Mouse (Mus musculus): ENCODE measurements around the gene Oser1. TPM values are rescaled to one million over a fixed set of nuclear protein-coding genes. Genes with fewer than 3 reads are reported as not detected.
"Not testable (repeated sequence)": the region's sequence is repeated elsewhere in the genome, so short reads cannot be mapped to it uniquely, and the experiment has no call there.

The Oser1 gene
- polyA plus RNA-seq, 1 experiment from 2014 or later, result 36.1 TPM

- WGBS (ENCODE audit: insufficient replicate concordance), result 67% methylated on average over 11 of the region's 11 CpGs
- ATAC-seq (ENCODE audit: low read depth), result no peak
Observed at GRCm38 (mm10) chr2:163462801-163463200, 38.3 kb upstream of the Oser1 start.

DNA sequence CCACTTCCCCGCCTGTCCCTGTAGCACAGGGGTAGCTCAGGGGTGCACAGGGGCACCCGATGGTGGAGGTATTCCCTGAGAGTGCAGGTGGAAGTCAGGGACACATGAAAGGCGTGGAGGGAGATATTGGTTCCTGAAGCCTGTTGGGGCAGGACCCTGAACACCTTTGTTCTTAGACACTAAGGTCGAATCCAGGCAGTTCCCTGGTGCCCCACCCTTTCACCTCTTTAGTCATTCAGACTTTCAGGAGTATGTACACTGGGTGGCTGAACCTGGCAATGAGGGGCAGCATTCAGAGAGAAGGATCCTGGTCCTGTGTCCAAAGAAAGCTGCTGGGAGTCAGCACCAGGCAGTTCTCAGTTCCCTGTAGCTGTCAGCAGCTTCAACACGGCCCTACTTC, 37.9 kb upstream of the Oser1 start:
- H3K4me2 ChIP-seq, result no peak overlapping the region
- DNase-seq (no peak), ATAC-seq (ENCODE audit: low read depth) (no peak)
- H3K4me1 ChIP-seq (replicated peaks), result peaks cover 13% of the 10 kb centered on the region; the same call in 1 of the 2 replicates
- H3K9ac ChIP-seq, result no peak overlapping the region
- no peaks in the 10 kb centered on the region for H3K9me3 ChIP-seq (replicated peaks)
- H3K4me3 ChIP-seq (replicated peaks), result no peak overlapping the region
- peaks cover 25% of the 10 kb centered on the region for H3K27me3 ChIP-seq
- H3K27ac ChIP-seq, result no peak overlapping the region
- no peaks in the 10 kb centered on the region for H3K36me3 ChIP-seq
- 42% methylated on average over 5 of the region's 5 CpGs for WGBS (ENCODE audit: insufficient replicate concordance)

More at GRCm38 (mm10) chr2:163462801-163463200, 38.3 kb upstream of the Oser1 start:
- H3K36me3 ChIP-seq, result peaks cover 3% of the 10 kb centered on the region
- no peak overlapping the region for H3K4me3 ChIP-seq (replicated peaks)
- H3K4me2 ChIP-seq, result no peak overlapping the region
- no peak overlapping the region for H3K27ac ChIP-seq
- no peak overlapping the region for H3K9ac ChIP-seq
- no peak for DNase-seq
- peaks cover 13% of the 10 kb centered on the region; the same call in 1 of the 2 replicates for H3K4me1 ChIP-seq (replicated peaks)
- peaks cover 21% of the 10 kb centered on the region for H3K27me3 ChIP-seq
- H3K9me3 ChIP-seq (replicated peaks), result no peaks in the 10 kb centered on the region

DNA sequence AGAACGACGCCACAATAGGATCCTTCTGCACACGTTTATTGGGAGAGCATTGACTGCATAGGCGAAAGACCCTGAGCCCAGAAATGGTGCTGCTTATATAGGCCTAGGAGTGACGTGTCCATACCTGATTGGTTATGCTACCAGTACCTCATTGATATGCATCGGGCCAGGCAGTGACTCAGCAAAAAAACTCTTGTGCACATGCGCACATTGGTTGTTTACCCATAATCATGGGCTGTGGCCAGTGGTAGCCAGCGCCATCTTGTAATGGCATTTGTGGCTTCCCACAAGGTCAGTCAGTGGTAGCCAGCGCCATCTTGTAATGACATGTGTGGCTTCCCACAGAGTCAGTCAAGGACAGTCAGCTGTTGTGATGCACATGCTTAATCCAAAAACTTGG, 36.8 kb upstream of the Oser1 start:
- Histone ChIP-seq H3K27me3 (peaks cover 32% of the 10 kb centered on the region), H3K4me1 (replicated peaks) (peaks cover 13% of the 10 kb centered on the region; the same call in 1 of the 2 replicates)
- not testable (repeated sequence) for ATAC-seq (ENCODE audit: low read depth); H3K9me3 ChIP-seq (replicated peaks); H3K4me3 ChIP-seq (replicated peaks); H3K36me3 ChIP-seq; DNase-seq; H3K4me2 ChIP-seq; H3K27ac ChIP-seq; H3K9ac ChIP-seq
- WGBS (ENCODE audit: insufficient replicate concordance), result 81% methylated on average over 9 of the region's 9 CpGs

- Histone ChIP-seq H3K27me3 (peaks cover 32% of the 10 kb centered on the region), H3K9me3 (replicated peaks) (no peaks in the 10 kb centered on the region), H3K4me3 (replicated peaks) (no peak overlapping the region), H3K27ac (no peak overlapping the region), H3K4me1 (replicated peaks) (peaks cover 13% of the 10 kb centered on the region; the same call in 1 of the 2 replicates), H3K36me3 (no peaks in the 10 kb centered on the region), H3K9ac (no peak overlapping the region), H3K4me2 (no peak overlapping the region)
- DNase-seq, result no peak
- ATAC-seq (ENCODE audit: low read depth), result no peak
- WGBS (ENCODE audit: insufficient replicate concordance), result 74% methylated on average over 8 of the region's 8 CpGs
Observed at GRCm38 (mm10) chr2:163460622-163461021, 36.1 kb upstream of the Oser1 start.

- ATAC-seq (ENCODE audit: low read depth) (no peak), DNase-seq (no peak)
- H3K9me3 ChIP-seq (replicated peaks), result no peaks in the 10 kb centered on the region
- H3K4me2 ChIP-seq, result no peak overlapping the region
- no peak overlapping the region for H3K4me3 ChIP-seq (replicated peaks)
- peaks cover 13% of the 10 kb centered on the region; the same call in 1 of the 2 replicates for H3K4me1 ChIP-seq (replicated peaks)
- no peak overlapping the region for H3K27ac ChIP-seq
- H3K27me3 ChIP-seq, result peaks cover 32% of the 10 kb centered on the region
- no peak overlapping the region for H3K9ac ChIP-seq
- no peaks in the 10 kb centered on the region for H3K36me3 ChIP-seq
- 36% methylated on average over 10 of the region's 10 CpGs for WGBS (ENCODE audit: insufficient replicate concordance)
Observed at GRCm38 (mm10) chr2:163459380-163459779, 34.9 kb upstream of the Oser1 start.

DNA sequence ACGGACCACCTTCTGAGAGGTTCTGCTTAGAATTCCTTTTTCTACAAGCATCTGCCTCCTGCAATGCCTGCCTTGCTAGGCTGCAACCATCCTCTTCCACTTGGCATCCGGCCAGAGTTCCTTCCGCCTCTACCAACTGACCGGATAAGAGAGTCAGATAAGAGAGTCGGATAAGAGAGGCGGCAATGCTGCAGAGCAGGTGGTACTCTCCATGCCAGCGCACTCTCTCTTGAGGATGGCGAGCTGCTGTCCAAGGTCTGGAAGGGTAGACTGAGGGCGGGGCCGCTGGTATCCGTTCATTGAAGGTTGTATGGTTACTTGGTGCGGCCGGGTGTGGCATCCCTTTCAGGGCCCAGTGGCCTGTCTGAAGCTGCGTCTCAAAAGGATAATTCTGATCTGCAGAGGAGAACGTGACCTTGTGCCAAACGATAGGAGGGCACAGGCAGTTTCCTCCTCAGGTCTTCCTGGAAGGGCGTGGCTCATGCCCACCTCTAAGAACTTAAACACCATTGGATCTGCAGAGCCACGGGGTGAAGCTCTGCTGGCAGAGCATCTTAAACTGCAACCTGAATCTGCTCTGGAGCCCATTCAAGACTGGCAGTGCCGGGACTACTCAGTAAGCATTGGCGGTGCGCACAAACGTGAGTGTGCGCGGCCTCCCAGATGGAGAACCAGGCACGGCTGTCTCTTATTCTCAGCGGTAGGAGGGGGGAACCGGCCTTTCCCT, 34.2 kb upstream of the Oser1 start:
- Histone ChIP-seq H3K9ac (no peak overlapping the region), H3K4me1 (replicated peaks) (peaks cover 13% of the 10 kb centered on the region; the same call in 1 of the 2 replicates), H3K27ac (no peak overlapping the region), H3K4me2 (no peak overlapping the region), H3K36me3 (no peaks in the 10 kb centered on the region), H3K4me3 (replicated peaks) (no peak overlapping the region), H3K27me3 (peaks cover 32% of the 10 kb centered on the region), H3K9me3 (replicated peaks) (no peaks in the 10 kb centered on the region)
- ATAC-seq (ENCODE audit: low read depth) (no peak), DNase-seq (no peak)
- 31% methylated on average over 27 of the region's 27 CpGs for WGBS (ENCODE audit: insufficient replicate concordance)

DNA sequence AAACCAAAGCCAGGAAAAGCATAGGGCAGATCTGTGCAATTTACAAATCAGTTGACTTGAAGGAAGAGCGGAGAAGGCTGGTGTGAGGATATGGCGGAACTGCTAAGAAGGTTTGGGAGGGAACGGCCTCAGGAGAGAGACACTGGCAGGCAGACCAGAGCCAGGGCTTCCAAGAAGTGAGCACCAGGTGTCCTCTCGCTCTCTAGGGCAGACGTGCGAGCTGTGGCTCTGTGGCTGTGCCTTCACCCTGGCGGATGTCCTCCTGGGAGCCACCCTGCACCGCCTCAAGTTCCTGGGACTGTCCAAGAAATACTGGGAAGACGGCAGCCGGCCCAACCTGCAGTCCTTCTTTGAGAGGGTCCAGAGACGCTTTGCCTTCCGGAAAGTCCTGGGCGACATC, 28.9 kb upstream of the Oser1 start:
- Histone ChIP-seq H3K27ac (no peak overlapping the region), H3K9me3 (replicated peaks) (no peaks in the 10 kb centered on the region), H3K36me3 (no peaks in the 10 kb centered on the region), H3K4me2 (no peak overlapping the region), H3K9ac (no peak overlapping the region), H3K4me1 (replicated peaks) (no peaks in the 10 kb centered on the region), H3K4me3 (replicated peaks) (no peak overlapping the region), H3K27me3 (peaks cover 16% of the 10 kb centered on the region)
- WGBS (ENCODE audit: insufficient replicate concordance), result 82% methylated on average over 13 of the region's 13 CpGs
- DNase-seq (no peak), ATAC-seq (ENCODE audit: low read depth) (no peak)

DNA sequence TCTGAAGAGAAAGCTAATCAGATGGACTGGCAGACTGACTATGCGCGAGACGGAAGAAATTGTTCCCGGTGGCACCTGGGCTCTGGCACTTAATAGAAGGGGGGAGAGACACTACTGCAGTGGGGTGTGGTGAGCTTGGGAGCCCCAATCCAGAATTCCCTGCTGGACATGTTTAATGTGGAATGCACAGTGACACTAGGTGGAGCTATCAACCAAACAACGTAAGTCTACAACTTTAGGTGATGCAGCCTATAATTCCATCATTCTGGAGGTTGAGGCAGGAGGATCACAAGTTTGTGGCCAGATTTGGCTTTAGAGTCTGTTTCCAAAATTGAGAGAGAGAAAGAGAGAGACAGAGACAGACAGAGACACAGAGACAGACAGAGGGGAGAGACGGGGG, 28.2 kb upstream of the Oser1 start:
- H3K27ac ChIP-seq, result no peak overlapping the region
- peaks cover 10% of the 10 kb centered on the region; the same call in 1 of the 2 replicates for H3K27me3 ChIP-seq
- no peak overlapping the region for H3K9ac ChIP-seq
- H3K36me3 ChIP-seq, result no peaks in the 10 kb centered on the region
- no peaks in the 10 kb centered on the region for H3K4me1 ChIP-seq (replicated peaks)
- H3K4me3 ChIP-seq (replicated peaks), result no peak overlapping the region
- DNase-seq, result no peak
- no peak overlapping the region for H3K4me2 ChIP-seq
- WGBS (ENCODE audit: insufficient replicate concordance), result 79% methylated on average over 6 of the region's 6 CpGs
- no peak for ATAC-seq (ENCODE audit: low read depth)
- no peaks in the 10 kb centered on the region for H3K9me3 ChIP-seq (replicated peaks)

- H3K9ac ChIP-seq, result no peak overlapping the region
- no peak overlapping the region for H3K4me3 ChIP-seq (replicated peaks)
- WGBS (ENCODE audit: insufficient replicate concordance), result 45% methylated on average over 6 of the region's 6 CpGs
- no peak overlapping the region for H3K27ac ChIP-seq
- H3K4me2 ChIP-seq, result no peak overlapping the region
- no peaks in the 10 kb centered on the region for H3K9me3 ChIP-seq (replicated peaks)
- H3K4me1 ChIP-seq (replicated peaks), result no peaks in the 10 kb centered on the region
- H3K36me3 ChIP-seq, result no peaks in the 10 kb centered on the region
- H3K27me3 ChIP-seq, result no peaks in the 10 kb centered on the region
- DNase-seq, result no peak
- ATAC-seq (ENCODE audit: low read depth), result no peak
Observed at GRCm38 (mm10) chr2:163450668-163451295, 26.3 kb upstream of the Oser1 start.

GRCm38 (mm10) chr2:163449276-163449675, 24.8 kb upstream of the Oser1 start:
- no peak for DNase-seq
- H3K4me2 ChIP-seq, result no peak overlapping the region
- H3K4me1 ChIP-seq (replicated peaks), result no peaks in the 10 kb centered on the region
- H3K9ac ChIP-seq, result no peak overlapping the region
- no peak overlapping the region for H3K27ac ChIP-seq
- H3K4me3 ChIP-seq (replicated peaks), result no peak overlapping the region
- H3K27me3 ChIP-seq, result no peaks in the 10 kb centered on the region
- ATAC-seq (ENCODE audit: low read depth), result no peak
- H3K36me3 ChIP-seq, result no peaks in the 10 kb centered on the region
- WGBS (ENCODE audit: insufficient replicate concordance), result 39% methylated on average over 3 of the region's 3 CpGs
- no peaks in the 10 kb centered on the region for H3K9me3 ChIP-seq (replicated peaks)

DNA sequence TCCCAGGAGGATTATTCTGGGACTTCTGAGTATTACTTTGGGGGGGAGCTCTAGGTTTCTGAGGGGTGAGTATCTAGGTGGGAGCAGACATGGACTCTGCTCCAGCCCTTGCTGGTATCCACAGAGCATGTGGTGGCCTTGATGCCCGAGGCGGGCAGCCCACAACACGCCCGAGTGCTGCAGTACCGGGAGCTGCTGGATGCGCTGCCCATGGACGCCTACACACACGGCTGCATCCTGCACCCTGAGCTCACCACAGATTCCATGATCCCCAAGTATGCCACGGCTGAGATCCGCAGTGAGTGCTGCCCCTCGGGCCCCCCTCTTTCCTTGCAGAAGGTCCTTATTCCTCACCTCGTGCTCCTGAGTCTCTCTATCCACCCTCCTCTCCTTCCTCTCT, 22.9 kb upstream of the Oser1 start:
- Histone ChIP-seq H3K36me3 (no peaks in the 10 kb centered on the region), H3K27ac (no peak overlapping the region), H3K9me3 (replicated peaks) (no peaks in the 10 kb centered on the region), H3K9ac (no peak overlapping the region), H3K4me2 (no peak overlapping the region), H3K27me3 (no peaks in the 10 kb centered on the region), H3K4me1 (replicated peaks) (no peaks in the 10 kb centered on the region), H3K4me3 (replicated peaks) (no peak overlapping the region)
- 63% methylated on average over 12 of the region's 12 CpGs for WGBS (ENCODE audit: insufficient replicate concordance)
- DNase-seq (no peak), ATAC-seq (ENCODE audit: low read depth) (no peak)

GRCm38 (mm10) chr2:163444017-163444416, 19.5 kb upstream of the Oser1 start:
- 57% methylated on average over 7 of the region's 7 CpGs for WGBS (ENCODE audit: insufficient replicate concordance)
- no peak overlapping the region for H3K4me2 ChIP-seq
- no peak overlapping the region for H3K4me3 ChIP-seq (replicated peaks)
- no peak overlapping the region for H3K9ac ChIP-seq
- no peaks in the 10 kb centered on the region for H3K36me3 ChIP-seq
- no peak overlapping the region for H3K27ac ChIP-seq
- H3K4me1 ChIP-seq (replicated peaks), result no peaks in the 10 kb centered on the region
- ATAC-seq (ENCODE audit: low read depth), result no peak
- DNase-seq, result no peak
- peaks cover 17% of the 10 kb centered on the region for H3K27me3 ChIP-seq
- H3K9me3 ChIP-seq (replicated peaks), result no peaks in the 10 kb centered on the region
